Mouse (Mus musculus): ENCODE measurements around the gene Zmynd10.
A peak's percentile ranks its signal among the peaks of the same experiment; 100 is the strongest.

DNA sequence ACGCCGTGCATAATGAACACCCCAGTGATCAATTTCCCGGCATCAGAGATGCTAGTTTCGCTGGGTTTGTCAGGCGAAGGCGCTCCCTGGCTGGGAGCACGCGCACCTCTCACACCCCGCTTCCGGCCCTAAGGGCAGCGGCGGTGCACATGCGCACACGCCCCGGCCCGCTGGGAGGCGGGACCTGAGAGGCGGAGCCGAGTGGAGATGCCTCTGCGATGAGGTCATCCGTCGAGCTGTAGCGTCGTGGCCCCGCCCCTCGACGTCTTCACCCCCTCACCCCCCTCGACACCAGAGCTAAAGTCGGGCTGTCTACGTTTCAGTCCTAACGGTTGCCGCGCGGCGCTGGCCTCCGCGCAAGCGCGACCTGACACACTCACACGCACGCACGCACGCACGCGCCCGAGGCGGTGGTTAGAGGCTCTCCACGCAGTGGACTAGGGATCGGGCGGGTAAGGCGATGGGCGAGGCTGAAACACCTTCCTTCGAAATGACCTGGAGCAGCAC, 7.3 kb downstream of the Zmynd10 start:
- TF ChIP-seq POLR2A (IDR thresholded peaks at IDR 0.05; ENCODE audit: insufficient read depth, low read depth, low read length) (peak; percentile 96), CTCF (IDR thresholded peaks at IDR 0.05) (peak; percentile 36), EP300 (IDR thresholded peaks at IDR 0.05; ENCODE audit: insufficient read depth, low read depth, low read length) (peak; percentile 49)

Data from heart, adult 2 months (tissue).